Mouse (Mus musculus) adrenal gland, postnatal 36 days (tissue): ENCODE measurements around the gene Rpl22. TPM values are rescaled to one million over a fixed set of nuclear protein-coding genes. Genes with fewer than 3 reads are reported as not detected.

ENCODE experiments used
- DNase-seq, 2 experiments: peaks; one replicate each; pipeline ENCODE4 v3.0.0; 2021; ENCODE audit warnings: mixed read lengths in 1 of 2
- total RNA-seq, 2 experiments: library from RNA; stranded (reverse); gene quantifications; 2 replicates each; pipeline ENCODE4 v1.2.3; 2021

The Rpl22 gene
- total RNA-seq, 2 experiments from 2014 or later = 496 to 507 TPM

DNA sequence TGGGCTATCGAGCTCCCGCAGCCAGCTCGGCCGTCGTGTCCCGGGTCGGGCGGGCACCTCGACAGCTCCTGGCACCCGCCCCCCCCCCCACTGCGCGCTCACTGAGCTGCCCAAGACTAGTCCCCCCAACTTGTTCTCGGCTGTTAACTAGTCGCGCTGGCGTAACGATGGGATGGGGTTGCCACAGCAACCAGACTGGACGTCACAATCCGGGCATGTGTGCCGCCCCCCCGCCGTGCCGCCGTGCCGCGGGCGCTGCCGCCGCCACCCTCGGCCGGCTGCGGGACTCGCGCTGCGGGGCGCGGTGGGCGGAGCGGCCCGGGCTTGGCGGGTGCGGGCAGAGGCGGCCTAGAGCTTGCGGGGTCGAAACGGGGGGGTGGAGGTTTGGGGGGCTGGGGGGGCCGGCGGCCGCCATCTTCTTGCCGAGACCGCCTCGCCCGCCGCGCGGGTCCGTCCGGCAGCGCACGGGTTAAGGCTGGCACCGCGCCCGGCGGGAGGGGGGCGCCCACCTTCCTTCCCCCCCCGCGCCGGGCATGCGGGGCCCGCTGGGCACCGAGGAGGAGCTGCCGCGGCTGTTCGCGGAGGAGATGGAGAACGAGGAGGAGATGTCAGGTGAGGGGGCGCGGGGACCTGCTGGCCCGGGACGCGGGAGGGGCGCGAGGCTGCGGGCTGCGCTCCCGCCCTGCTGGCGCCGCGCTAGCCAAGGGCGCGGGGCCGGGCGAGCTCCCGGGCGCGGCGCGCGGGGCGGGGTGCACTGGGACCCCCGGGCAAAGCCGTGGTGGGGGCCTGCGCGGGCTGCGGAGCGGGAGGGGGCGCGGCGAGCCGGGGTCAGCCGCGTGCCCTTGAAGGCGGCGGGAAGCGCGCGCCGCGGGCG is 13.1 kb downstream of the Rpl22 start, which contains the start of gene Chd5:
Gene Chd5 (plus strand): TSS at position 233 of the 874 bp plus-strand sequence.
- DNase-seq = peak in 1 of 2 experiments; percentile 27

DNA sequence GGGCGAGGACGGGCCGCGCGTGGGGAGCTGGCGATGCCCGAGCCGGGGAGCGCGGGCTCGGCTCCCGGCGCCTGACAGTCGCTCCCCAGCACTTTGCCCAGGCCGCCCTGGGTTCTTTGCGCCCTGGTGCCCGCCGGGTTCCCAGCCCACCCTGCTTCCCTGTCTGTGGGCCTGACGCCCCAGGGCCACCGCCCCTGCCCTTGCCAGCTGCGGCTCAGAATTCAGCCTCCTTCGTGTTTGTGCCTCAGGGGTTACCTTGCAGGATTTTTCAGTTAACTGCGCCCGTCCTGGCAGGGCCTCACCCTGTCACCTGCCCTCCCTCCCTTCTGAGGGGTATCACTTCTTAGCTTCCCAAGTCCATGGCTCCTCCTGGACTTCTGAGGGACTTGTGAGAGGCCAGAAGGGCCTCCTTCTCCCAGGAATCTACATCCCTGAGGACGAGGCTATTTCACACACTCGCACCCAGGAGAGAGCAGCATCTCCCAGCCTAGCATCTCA is 13.8 kb downstream of the Rpl22 start:
- DNase-seq = no peak

DNA sequence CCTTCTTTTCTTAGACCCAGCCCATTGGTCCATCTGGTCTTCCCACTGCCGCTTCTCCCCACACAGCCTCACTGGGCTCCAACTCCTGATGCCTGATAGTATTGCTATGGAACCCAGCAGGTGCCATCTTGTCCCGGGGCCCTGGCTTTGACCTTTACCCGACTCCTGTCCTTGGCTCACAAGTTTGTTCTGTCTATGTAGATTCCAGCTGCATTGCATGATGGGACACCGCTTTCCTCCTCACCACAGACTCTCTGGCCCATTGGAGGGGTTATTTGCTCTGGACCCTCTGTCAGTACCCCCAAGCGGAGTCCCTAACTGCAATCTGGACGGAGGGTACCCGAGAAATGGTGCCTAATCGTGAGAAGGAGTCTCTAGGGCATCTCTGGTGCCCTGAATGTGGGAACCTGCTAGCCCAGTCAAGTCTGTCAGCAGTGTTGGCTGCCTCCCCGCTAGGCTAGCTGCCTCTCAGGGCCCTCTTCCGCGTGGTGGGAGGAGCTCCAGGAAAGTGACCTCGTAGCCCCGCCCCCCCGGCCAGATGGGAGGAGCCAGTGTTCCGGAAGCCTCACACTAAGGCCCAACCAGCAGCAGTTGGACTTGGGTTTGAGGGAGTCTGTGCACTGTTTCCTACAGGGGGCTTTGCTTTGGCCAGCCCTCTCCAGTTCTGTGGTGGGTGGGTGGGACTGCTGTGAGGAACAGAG is 15.2 kb downstream of the Rpl22 start:
- peak in 1 of 2 experiments; percentile 41 for DNase-seq

DNA sequence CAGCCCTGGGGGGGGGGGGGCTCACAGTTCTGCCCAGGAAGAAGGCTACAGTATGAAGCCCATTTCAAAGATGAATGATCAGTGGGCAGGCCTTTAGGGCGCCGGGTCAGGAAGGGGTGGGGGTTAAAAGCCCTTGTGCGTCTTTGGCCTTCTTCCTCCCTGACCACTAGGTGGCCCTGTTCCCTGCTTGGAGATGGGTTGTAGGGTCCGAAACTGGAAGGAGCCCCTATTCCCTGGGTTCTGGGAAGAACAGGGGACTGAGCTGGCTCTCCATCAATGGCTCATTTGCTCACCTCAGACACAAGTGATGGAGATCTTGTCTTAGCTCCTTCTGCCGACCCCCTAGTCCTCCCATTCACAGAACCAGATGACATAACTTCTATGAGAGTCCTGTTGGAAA is 17.8 kb downstream of the Rpl22 start:
- DNase-seq = peak in 1 of 2 experiments; percentile 48

DNA sequence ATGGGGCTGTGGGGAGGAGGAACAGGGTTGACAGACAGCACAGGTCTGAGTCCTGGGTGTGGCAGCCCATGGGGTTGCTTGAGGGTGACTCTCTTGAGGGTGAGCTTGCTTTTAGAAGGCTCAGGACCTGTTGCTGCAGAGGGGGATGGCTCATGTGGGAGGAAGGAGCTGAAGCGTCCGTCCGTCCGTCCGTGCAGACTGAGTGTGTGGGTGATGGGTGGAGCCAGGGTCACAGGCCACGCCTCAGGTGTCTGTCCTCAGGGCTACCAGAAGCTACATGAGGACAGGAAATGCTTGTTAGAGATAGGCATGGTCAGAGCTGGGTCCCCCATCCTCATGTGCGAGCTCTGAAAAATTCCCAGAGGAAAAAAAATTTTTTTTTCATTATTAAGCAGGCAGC is 19.1 kb downstream of the Rpl22 start:
- no peak for DNase-seq

DNA sequence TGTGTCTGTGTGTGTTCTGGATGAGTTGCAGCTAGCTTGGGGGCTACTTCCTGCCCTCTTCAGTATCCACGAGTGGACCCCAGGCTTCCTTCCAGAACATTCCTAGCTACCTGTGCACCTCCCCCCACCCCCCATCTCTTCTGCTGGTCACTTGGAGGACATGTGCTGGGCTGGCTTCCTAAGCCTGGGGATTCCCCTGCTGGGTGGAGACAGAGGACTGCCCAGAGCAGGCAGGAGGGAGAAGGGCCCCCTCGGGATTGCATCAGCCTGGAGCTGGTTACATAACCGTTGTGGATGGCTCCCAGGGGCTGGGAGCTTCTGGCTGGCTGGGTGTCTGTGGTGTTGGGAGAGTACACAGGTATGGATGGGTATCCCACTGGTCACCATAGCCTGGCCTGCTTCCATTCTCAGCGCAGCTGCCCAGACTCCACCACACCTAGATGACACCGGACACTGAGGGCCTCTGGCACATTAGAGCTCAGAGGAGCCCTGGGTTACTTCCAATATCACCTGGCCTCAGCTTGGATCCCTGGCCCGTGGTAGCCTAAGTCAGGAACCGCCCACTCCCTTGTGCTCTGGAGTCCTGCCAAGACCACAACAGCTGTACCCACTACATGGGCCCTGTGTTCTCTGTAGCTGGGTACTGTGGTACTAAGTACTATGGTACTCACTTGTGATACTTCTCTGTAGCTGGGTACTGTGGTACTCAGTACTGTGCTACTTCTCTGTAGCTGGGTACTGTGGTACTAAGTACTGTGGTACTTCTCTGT is 19.8 kb downstream of the Rpl22 start:
- peak; percentile 72 to 73 for DNase-seq

DNA sequence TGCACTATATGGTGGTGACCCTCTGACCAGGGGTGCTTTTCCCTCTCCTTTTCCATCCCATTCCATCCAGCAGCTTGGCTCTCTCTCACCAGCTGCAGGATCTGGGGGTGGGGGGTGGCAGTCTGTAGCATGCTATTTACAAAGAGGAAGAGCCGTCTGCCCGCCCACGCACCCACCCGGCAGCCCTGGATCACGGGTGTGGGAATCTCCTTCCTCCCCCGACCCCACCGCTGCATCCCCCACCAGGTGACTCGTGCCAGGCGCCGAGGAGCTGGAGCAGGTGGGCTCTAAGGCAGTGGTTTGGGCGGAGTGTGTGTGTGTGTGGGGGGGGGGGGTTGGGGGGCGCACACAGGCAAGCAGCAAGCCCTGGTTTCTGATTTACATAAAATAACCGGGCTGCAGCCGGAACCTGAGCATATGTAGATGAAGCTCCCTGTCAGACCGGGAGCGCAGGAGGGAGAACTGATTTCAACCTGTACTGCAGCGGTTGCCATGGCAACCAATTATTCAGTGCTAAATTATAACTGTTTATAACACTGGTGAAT is 24.4 kb downstream of the Rpl22 start:
- DNase-seq = no peak

DNA sequence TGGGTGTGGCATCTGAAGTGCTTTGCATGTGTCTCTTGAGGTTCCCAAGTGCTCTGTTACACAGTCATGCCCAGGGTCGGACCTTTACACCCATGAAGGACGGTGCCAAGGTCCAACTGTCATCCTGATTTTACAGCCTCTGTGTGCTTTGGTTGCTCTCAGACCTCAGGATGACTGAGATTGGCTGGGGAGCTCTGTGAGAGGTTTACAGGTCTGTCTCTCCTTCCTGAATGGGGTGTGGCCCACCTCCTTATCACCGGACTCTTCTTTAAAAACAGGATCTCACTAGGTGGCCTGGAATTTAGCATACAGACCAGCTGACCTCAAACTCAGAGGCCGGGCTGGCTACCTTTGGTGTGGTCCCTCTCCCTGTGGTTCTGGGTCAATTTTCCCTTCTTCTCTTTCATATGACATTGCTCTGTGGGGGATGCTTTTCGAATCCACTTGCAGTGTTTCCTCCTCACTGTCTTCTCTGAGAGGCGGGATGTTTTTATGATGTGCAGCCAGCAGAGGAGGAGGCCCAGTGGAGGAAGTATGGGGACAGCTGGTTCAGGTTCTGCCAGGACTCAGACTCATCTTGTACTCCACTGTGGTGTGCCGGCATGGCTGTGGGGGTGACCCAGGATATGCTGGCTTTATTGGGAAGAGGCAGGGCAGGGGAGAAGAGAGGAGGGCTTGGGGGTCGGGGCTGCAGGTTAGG is 25.3 kb downstream of the Rpl22 start:
- no peak for DNase-seq

DNA sequence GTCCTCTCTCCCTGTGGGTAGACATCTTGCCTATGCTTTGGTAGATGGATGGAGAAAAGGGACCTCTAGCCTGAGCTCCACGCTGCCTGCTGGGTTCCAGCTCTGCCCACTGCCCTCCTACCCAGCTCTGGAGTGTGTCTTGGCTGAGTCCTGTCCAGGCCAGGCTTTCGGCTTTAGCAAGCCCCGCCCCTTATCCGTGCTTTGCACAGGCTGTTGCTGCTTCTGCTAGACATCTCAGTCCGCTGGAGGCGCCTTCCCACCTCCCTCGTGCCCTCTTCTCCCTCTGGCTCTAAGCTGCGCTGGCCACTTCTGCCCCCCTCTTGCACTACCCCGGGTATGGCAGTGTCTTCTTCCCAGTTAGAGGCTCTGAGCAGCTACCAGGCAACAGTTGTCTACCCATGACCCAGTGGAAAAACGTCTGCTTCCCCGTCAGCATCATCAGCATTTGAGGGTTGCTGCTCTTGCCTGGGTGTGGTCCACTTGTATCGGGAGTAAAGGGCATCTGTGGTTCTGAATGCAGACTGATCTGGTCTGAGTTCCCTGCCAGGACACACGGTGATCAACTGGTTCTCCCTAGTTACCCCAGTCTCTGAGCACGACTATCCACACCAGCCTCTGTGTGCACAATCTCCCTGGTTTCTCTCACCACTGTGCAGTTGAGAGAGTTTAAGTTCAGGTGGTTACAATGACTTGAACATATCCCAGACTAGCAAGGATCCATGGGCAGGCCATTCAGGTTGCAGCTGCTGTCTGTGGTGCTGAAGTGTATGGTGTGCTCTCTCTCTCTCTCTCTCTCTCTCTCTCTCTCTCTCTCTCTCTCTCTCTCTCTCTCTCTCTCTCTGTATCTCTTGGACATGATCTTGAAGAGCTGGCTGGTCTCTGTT is 26.1 kb downstream of the Rpl22 start:
- peak in 1 of 2 experiments; percentile 18 for DNase-seq

DNA sequence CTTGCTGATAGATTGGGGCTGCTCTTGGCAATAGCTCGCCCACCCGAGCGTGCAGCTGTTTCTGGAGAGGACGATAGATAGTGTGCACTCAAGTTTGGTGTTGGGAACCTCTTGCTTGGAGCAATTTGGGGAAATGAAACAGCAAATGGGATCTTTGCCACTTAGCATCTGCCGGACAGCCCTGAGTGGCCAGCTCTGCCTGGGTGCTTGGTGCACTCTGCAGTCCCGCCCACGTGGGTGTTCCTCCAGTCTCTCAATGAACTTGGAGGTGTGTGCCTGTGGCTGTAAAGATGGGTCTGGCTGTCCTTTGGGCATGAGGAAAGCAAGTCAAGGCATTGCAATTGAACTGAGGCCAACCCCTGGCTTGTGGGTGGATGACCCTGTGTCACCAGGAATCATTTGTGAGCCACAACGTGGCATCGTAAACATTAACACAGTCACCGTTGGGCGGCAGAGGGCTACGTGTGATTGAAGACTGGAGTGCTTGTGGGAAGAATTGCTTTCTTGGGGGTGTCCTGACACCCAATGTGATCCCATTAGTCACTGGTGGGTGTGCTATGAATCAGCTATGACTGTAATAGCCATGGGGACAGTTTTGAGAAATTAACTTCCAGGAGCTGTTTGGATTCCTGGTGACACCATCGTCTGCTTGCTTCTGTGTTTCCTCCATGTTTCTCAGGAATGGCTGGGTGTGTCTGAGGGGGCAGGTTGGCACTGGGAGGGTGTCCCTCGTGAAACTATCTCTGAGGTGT is 28.5 kb downstream of the Rpl22 start:
- DNase-seq = no peak

DNA sequence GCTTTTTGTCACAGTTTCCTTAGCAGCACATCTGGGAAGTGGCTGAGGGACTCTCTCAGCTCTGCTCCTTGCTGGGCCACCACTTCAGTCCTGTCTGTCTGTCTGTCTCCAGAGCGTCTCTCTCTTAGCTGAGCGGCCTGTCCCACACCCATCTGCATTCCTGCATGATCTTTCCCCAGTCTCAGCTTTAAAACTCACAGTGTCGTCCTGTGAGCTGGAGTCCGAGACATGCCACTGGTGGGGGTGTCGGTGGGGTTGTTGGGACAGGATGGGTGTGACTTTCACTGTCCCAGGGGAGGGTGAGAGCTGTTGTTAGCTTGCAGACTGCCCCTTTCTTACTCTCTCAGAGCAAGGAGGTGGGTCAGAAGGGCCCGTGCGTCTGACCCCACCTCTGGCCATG is 30.1 kb downstream of the Rpl22 start:
- no peak for DNase-seq

DNA sequence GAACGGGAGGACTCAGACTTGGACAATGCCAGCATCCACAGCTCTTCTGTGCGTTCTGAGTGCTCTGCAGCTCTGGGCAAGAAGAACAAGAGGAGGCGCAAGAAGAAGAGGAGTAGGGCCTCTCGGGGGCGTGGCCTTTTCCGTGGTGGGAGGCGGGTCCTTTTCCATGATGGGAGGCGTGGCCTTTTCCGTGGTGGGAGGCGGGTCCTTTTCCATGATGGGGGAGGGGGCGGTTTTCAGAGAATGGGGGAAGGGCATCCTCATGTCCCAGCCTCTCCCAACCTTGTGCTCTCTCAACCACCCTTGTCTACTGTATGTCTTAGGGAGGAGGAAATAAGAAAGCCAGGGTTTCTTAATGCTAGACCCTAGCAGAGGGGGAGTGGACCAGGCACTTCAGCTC is 34.2 kb downstream of the Rpl22 start:
- DNase-seq = no peak

DNA sequence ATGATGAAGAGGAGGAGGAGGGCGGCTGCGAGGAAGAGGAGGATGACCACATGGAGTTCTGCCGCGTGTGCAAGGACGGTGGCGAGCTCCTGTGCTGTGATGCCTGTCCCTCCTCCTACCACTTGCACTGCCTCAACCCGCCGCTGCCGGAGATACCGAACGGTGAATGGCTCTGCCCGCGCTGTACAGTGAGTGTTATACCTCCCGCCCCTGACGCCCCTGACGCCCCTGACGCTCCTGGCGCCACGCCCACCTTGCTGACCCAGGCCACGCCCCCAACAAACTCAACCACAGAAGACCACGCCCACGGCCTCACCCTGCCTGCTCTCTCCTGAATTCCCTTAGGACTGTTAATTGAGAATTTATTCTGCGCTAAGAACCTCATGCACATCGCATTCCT is 35.3 kb downstream of the Rpl22 start:
- DNase-seq = peak; percentile 14 to 31

DNA sequence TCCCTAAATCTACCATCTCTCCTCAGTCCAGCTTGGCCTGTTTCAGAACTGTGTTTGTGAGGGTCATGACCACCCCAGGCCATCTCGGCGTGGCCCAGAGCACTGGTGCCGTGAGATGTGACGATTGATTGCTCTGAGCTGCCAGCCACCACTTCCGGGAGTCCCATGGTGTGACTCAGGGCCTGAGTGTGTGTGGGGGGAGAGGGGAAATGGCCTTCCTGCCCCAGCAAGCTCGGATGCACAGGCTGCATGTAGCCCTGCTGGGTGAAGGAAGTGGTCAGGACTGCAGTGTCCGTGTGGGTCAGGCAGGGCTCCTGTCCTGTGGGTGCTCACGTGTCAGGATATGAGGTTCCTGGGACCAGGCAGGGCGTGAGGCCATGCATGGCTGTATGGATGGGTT is 36.6 kb downstream of the Rpl22 start:
- peak in 1 of 2 experiments; percentile 10 for DNase-seq

DNA sequence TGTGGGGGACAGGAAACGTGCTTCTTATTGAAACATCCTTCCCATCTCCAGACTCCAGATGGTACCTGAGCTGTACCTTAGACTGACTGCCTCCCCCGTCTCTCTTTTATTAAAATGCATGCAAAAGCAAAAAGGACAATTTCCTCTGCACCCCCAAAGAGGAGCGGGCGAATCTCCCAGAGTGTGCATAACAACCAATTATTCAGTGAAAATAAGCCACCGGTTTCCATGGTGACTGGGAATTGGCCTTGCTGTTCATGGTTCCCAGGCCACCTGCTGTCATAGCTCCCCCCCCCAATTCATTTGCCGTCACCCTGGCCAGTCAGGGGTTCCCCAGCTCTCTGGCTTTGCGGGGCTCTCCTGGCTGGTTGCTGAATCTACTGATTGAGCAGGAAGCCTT is 39.7 kb downstream of the Rpl22 start:
- no peak for DNase-seq

DNA sequence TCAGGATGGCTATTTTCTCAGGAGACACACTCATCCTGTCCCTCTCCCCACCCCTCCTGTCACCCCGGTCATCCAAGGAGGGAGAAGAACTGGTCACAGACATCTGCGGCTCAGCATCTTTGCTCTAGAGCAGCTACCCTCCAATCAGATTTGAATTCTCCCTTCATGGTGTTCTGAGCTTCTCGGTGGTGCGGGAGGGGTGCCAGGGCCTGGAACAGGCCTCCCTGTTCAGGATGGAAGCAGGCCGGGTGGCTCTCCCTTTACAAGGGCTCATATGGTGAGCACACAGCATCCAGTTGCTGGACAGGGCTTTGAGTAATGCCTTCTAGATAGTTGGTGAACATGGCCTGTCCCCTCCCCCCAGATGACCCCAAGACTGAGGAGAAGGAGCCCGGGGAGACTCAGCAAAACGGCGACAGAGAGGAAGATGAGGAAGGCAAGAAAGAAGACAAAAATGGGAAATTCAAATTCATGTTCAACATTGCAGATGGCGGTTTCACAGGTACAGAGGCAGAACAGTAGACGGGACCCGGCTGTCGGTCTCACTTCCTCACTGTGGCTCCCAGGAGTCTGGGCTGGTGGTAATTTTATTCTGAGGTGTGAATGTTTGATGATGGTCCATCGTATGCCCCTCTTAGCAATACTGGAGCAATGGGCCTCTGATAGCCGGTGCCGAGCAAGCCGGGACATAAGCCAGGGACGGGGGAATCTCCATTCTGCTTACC is 57.1 kb downstream of the Rpl22 start:
- DNase-seq = no peak
